Mouse (Mus musculus): ENCODE measurements around the gene Slc41a2. TPM values are rescaled to one million over a fixed set of nuclear protein-coding genes. Genes with fewer than 3 reads are reported as not detected.

The Slc41a2 gene
- polyA plus RNA-seq, 1 experiment from 2014 or later, result 0.63 TPM

DNA sequence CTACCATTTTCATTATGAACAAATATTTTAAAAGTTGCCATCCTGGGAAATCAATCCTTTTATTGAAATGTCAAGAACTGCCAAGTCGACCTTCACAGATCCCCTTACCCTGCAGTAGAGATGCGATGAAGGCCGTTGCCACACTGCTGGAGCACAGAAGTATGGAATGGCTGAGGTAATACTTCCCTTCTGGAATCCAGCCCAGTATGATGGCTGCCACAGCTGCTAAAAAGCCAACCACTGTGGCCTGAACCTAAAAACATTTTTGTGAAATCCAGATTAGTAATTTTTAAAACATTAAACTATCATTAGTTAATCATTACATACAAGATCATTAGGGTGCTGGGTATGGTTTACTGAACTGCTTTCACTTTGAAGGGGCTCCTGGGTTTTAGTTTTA, 36.6 kb downstream of the Slc41a2 start:
- ATAC-seq (replicated peaks; ENCODE audit: insufficient number of reproducible peaks, insufficient read depth, low FRiP score, low read depth), result no peak
- no peaks in the 10 kb centered on the region for H3K9me3 ChIP-seq (replicated peaks)
- no peak overlapping the region for H3K4me3 ChIP-seq
- H3K27ac ChIP-seq, result no peak overlapping the region
- H3K36me3 ChIP-seq, result no peaks in the 10 kb centered on the region
- no peak overlapping the region for H3K4me2 ChIP-seq
- no peak overlapping the region for H3K9ac ChIP-seq
- no peaks in the 10 kb centered on the region; the same call in 1 of the 2 replicates for H3K27me3 ChIP-seq
- H3K4me1 ChIP-seq (replicated peaks), result no peaks in the 10 kb centered on the region
- WGBS, result 29% methylated on average over 3 of the region's 3 CpGs

GRCm38 (mm10) chr10:83297017-83297416, 40.7 kb downstream of the Slc41a2 start:
- Histone ChIP-seq H3K27me3 (no peaks in the 10 kb centered on the region; the same call in 1 of the 2 replicates), H3K36me3 (no peaks in the 10 kb centered on the region), H3K9ac (no peak overlapping the region), H3K4me2 (no peak overlapping the region), H3K9me3 (replicated peaks) (no peaks in the 10 kb centered on the region), H3K4me3 (no peak overlapping the region), H3K4me1 (replicated peaks) (no peaks in the 10 kb centered on the region), H3K27ac (no peak overlapping the region)
- 74% methylated on average over 4 of the region's 4 CpGs for WGBS
- no peak for ATAC-seq (replicated peaks; ENCODE audit: insufficient number of reproducible peaks, insufficient read depth, low FRiP score, low read depth)

GRCm38 (mm10) chr10:83294746-83295145, 42.9 kb downstream of the Slc41a2 start:
- WGBS, result 49% methylated on average over 9 of the region's 9 CpGs
- ATAC-seq (replicated peaks; ENCODE audit: insufficient number of reproducible peaks, insufficient read depth, low FRiP score, low read depth), result no peak
- no peaks in the 10 kb centered on the region for H3K9me3 ChIP-seq (replicated peaks)

DNA sequence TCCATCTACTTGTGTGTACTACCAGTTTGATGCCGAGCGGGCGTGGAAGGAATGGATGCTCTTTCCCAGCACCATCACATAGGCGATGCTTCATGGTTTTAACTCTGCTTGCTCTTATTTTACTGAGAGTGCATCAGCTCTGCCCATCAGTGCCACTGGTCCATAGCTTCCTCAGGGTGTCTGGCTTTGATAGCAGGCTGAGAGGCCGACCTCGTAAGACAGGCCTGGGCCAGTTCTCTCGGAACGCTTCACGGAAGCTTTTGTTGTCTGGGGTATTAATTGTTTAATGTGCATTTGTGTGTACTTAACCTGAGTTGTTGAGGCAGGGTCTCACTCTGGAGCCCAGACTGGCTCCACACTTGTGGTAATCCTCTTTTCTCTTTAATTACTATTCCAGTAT, 44.3 kb downstream of the Slc41a2 start:
- no peak overlapping the region for H3K9ac ChIP-seq
- WGBS, result 89% methylated on average over 9 of the region's 9 CpGs
- H3K4me2 ChIP-seq, result no peak overlapping the region
- no peaks in the 10 kb centered on the region for H3K27me3 ChIP-seq
- no peaks in the 10 kb centered on the region for H3K4me1 ChIP-seq (replicated peaks)
- H3K27ac ChIP-seq, result no peak overlapping the region
- H3K4me3 ChIP-seq, result no peak overlapping the region
- no peaks in the 10 kb centered on the region for H3K9me3 ChIP-seq (replicated peaks)
- no peak for ATAC-seq (replicated peaks; ENCODE audit: insufficient number of reproducible peaks, insufficient read depth, low FRiP score, low read depth)
- no peaks in the 10 kb centered on the region for H3K36me3 ChIP-seq

More at GRCm38 (mm10) chr10:83294746-83295145, 42.9 kb downstream of the Slc41a2 start:
- H3K27me3 ChIP-seq, result no peaks in the 10 kb centered on the region; the same call in 1 of the 2 replicates
- no peak overlapping the region for H3K9ac ChIP-seq
- H3K27ac ChIP-seq, result no peak overlapping the region
- no peak overlapping the region for H3K4me3 ChIP-seq
- H3K36me3 ChIP-seq, result no peaks in the 10 kb centered on the region
- H3K4me1 ChIP-seq (replicated peaks), result no peaks in the 10 kb centered on the region
- H3K4me2 ChIP-seq, result no peak overlapping the region

DNA sequence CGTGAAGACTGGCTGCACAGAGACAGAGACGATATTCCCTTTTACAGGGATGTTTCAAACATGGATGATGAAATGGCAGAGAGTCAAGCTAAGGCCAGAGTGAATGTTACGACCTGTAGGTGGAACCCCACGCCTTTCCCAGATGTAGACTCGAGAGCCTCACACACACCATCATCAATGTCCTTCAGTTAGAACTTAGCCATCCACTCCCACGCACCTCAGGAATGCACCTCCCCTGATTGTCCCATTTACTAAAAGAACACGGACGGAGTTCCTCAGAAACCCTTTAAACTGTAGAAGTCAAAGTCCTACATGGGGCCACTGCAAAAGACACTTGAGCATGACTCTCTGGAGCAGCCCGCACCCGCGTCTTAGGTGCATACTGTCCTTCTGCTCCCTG, 46.0 kb downstream of the Slc41a2 start:
- 73% methylated on average over 11 of the region's 11 CpGs for WGBS
- Histone ChIP-seq H3K4me3 (no peak overlapping the region), H3K9ac (no peak overlapping the region), H3K4me2 (no peak overlapping the region), H3K27ac (no peak overlapping the region), H3K9me3 (replicated peaks) (no peaks in the 10 kb centered on the region), H3K4me1 (replicated peaks) (no peaks in the 10 kb centered on the region), H3K27me3 (no peaks in the 10 kb centered on the region), H3K36me3 (no peaks in the 10 kb centered on the region)
- no peak for ATAC-seq (replicated peaks; ENCODE audit: insufficient number of reproducible peaks, insufficient read depth, low FRiP score, low read depth)

- Histone ChIP-seq H3K4me3 (no peak overlapping the region), H3K4me2 (no peak overlapping the region), H3K27me3 (no peaks in the 10 kb centered on the region), H3K27ac (no peak overlapping the region), H3K9ac (no peak overlapping the region), H3K4me1 (replicated peaks) (no peaks in the 10 kb centered on the region), H3K36me3 (no peaks in the 10 kb centered on the region), H3K9me3 (replicated peaks) (no peaks in the 10 kb centered on the region)
- no peak for ATAC-seq (replicated peaks; ENCODE audit: insufficient number of reproducible peaks, insufficient read depth, low FRiP score, low read depth)
- 62% methylated on average over 6 of the region's 6 CpGs for WGBS
Observed at GRCm38 (mm10) chr10:83287828-83288227, 49.9 kb downstream of the Slc41a2 start.

DNA sequence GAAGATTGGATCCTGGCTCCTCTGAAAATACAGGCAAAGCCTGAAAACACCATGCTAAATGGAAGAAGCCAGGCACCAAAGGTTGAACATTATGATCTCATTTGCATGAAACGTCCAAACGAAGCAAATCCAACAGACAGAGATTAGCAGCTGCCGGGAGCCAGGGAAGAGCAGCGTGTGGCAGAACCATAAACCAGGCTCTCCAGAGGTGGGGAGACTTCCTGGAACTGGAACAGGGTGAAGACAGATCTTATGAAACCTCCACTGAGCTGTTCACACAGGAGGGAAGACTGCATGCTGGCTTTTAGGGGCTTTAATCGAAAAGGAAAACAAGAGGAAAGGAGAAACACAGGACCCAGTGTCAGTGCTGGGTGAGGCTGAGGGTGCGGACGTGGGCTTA, 51.3 kb downstream of the Slc41a2 start:
- Histone ChIP-seq H3K27ac (no peak overlapping the region), H3K4me3 (no peak overlapping the region), H3K4me1 (replicated peaks) (no peaks in the 10 kb centered on the region), H3K27me3 (no peaks in the 10 kb centered on the region), H3K4me2 (no peak overlapping the region), H3K36me3 (no peaks in the 10 kb centered on the region), H3K9ac (no peak overlapping the region), H3K9me3 (replicated peaks) (no peaks in the 10 kb centered on the region)
- WGBS, result 53% methylated on average over 7 of the region's 7 CpGs
- ATAC-seq (replicated peaks; ENCODE audit: insufficient number of reproducible peaks, insufficient read depth, low FRiP score, low read depth), result no peak

DNA sequence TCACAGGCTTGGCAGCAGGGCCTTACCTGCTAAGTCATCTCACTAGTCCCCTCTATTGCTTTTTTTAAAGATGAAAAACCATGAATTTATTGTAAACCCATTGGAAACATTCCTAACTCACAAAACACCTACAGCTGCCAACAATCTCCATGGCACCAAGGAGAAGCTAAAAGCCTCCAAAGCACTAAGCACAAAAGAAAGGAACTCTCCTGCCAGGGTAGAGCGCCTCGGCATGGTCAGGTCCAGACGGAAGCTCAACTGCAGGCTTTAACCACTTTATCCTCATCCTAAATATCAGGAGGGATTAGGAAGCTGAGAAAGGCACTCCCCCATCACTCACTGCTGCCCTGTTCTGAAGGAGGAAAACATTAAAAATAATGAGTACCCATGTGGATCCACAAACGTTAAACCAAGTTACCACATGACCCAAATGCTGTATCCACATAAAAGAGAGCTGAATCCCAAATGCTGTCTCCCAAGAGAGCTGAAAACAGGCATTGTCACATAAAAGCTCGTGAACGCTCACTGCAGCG, 51.9 kb downstream of the Slc41a2 start:
- Histone ChIP-seq H3K36me3 (no peaks in the 10 kb centered on the region), H3K9ac (no peak overlapping the region), H3K4me3 (no peak overlapping the region), H3K4me2 (no peak overlapping the region), H3K27ac (no peak overlapping the region), H3K4me1 (replicated peaks) (no peaks in the 10 kb centered on the region), H3K9me3 (replicated peaks) (no peaks in the 10 kb centered on the region), H3K27me3 (no peaks in the 10 kb centered on the region)
- ATAC-seq (replicated peaks; ENCODE audit: insufficient number of reproducible peaks, insufficient read depth, low FRiP score, low read depth), result no peak
- WGBS, result 74% methylated on average over 7 of the region's 7 CpGs

- H3K9me3 ChIP-seq (replicated peaks), result no peaks in the 10 kb centered on the region
- 79% methylated on average over 4 of the region's 4 CpGs for WGBS
- no peak for ATAC-seq (replicated peaks; ENCODE audit: insufficient number of reproducible peaks, insufficient read depth, low FRiP score, low read depth)
Observed at GRCm38 (mm10) chr10:83284916-83285315, 52.8 kb downstream of the Slc41a2 start.

DNA sequence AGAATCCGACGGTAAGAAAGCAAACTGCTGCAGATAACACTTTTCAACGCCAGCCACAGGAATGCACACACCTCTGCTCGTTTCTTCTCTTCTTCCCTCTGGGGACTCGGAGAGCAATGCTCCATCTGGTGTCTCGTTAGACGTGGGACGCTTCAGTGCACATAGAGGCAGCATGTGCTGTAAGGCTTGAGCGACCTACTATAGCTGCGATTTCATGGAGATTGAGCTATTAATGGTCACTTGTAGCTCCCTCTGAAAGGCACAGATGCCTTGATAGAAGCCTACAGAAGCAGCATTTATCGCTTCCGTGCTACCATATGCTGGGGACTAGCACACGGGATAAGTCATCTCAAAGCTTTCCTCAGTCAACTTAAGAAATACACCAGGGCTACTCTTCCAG, 71.0 kb downstream of the Slc41a2 start:
- no peak overlapping the region for H3K4me2 ChIP-seq
- no peak overlapping the region for H3K27ac ChIP-seq
- no peak overlapping the region for H3K4me3 ChIP-seq
- ATAC-seq (replicated peaks; ENCODE audit: insufficient number of reproducible peaks, insufficient read depth, low FRiP score, low read depth), result no peak
- no peaks in the 10 kb centered on the region for H3K9me3 ChIP-seq (replicated peaks)
- no peaks in the 10 kb centered on the region for H3K27me3 ChIP-seq
- no peaks in the 10 kb centered on the region for H3K4me1 ChIP-seq (replicated peaks)
- WGBS, result 57% methylated on average over 13 of the region's 13 CpGs
- no peak overlapping the region for H3K9ac ChIP-seq
- no peaks in the 10 kb centered on the region for H3K36me3 ChIP-seq

More at GRCm38 (mm10) chr10:83284916-83285315, 52.8 kb downstream of the Slc41a2 start:
- H3K27me3 ChIP-seq, result no peaks in the 10 kb centered on the region
- H3K4me1 ChIP-seq (replicated peaks), result no peaks in the 10 kb centered on the region
- no peak overlapping the region for H3K4me3 ChIP-seq
- no peak overlapping the region for H3K4me2 ChIP-seq
- H3K27ac ChIP-seq, result no peak overlapping the region
- no peak overlapping the region for H3K9ac ChIP-seq
- H3K36me3 ChIP-seq, result no peaks in the 10 kb centered on the region

DNA sequence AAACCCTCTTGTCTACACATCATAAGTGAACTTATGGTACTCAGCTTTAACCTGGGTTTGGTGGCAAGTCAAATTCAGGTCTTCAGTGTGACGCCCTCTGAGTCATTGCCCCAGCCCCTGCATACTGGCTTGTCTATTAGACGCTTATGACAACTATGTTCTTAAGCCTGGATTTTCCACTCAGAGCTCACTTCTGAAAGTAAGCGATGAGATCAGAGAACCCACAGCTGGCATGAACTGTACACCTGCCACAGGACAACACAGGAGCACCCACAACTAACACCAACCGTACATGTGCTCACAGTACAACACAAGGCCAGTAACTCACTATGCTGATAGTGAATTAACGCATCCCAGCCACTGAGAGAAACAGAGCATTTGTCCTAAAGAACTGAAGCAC, 71.4 kb downstream of the Slc41a2 start:
- no peak for ATAC-seq (replicated peaks; ENCODE audit: insufficient number of reproducible peaks, insufficient read depth, low FRiP score, low read depth)
- WGBS, result 77% methylated on average over 5 of the region's 5 CpGs
- H3K9ac ChIP-seq, result no peak overlapping the region

DNA sequence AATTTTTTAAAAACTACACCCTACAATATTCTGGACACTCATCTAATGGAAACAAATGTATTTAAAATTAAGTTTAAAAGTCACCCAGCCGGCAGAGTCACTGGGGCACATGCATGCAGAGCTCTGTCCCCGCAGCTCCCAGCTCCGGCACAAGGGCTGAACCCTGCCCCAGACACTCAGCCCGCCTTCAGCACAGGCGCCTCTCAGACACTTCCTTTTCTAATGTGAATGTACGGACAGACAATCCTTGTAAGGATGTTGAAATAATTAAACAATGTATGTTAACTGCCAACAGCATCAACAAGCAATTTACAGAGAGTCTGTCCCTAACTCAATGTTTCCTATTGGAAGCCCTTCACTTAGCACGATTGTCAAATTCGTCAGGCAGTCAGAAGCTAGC, 73.0 kb downstream of the Slc41a2 start:
- 55% methylated on average over 8 of the region's 8 CpGs for WGBS
- Histone ChIP-seq H3K4me1 (replicated peaks) (no peaks in the 10 kb centered on the region), H3K27ac (no peak overlapping the region), H3K4me3 (no peak overlapping the region), H3K4me2 (no peak overlapping the region), H3K9me3 (replicated peaks) (no peaks in the 10 kb centered on the region), H3K9ac (no peak overlapping the region), H3K27me3 (no peaks in the 10 kb centered on the region), H3K36me3 (no peaks in the 10 kb centered on the region)
- no peak for ATAC-seq (replicated peaks; ENCODE audit: insufficient number of reproducible peaks, insufficient read depth, low FRiP score, low read depth)

More for the DNA sequence above, 71.4 kb downstream of the Slc41a2 start:
- Histone ChIP-seq H3K27me3 (no peaks in the 10 kb centered on the region), H3K4me2 (no peak overlapping the region), H3K9me3 (replicated peaks) (no peaks in the 10 kb centered on the region), H3K36me3 (no peaks in the 10 kb centered on the region), H3K4me3 (no peak overlapping the region), H3K4me1 (replicated peaks) (no peaks in the 10 kb centered on the region), H3K27ac (no peak overlapping the region)
